Mouse (Mus musculus) lung, postnatal 36 days (tissue): Measurements from ENCODE around the gene Nceh1.

Experiments
- DNase-seq: peaks from one replicate; pipeline ENCODE4 v3.0.0; 2022; ENCODE audit warnings: mixed read lengths

The Nceh1 gene

GRCm38 (mm10) chr3:27191856-27192255 lies 9.1 kb downstream of the Nceh1 start:
- peak; percentile 61 for DNase-seq

- DNase-seq = peak; percentile 72
These were observed 11.1 kb downstream of the Nceh1 start for GRCm38 (mm10) chr3:27193844-27194317.

GRCm38 (mm10) chr3:27195153-27195552 lies 12.4 kb downstream of the Nceh1 start:
- peak; percentile 40 for DNase-seq

GRCm38 (mm10) chr3:27195573-27196227 lies 12.9 kb downstream of the Nceh1 start:
- no peak for DNase-seq

- no peak for DNase-seq
These were observed 13.8 kb downstream of the Nceh1 start for GRCm38 (mm10) chr3:27196529-27196928.

GRCm38 (mm10) chr3:27197816-27198215 lies 15.1 kb downstream of the Nceh1 start:
- DNase-seq = no peak

GRCm38 (mm10) chr3:27199120-27199519 lies 16.4 kb downstream of the Nceh1 start:
- no peak for DNase-seq

- no peak for DNase-seq
These were observed 19.1 kb downstream of the Nceh1 start for GRCm38 (mm10) chr3:27201728-27202411.

- DNase-seq = no peak
These were observed 22.3 kb downstream of the Nceh1 start for GRCm38 (mm10) chr3:27205068-27205467.

GRCm38 (mm10) chr3:27205514-27206220 lies 22.9 kb downstream of the Nceh1 start:
- no peak for DNase-seq

- DNase-seq = no peak
These were observed 23.4 kb downstream of the Nceh1 start for GRCm38 (mm10) chr3:27206221-27206560.

GRCm38 (mm10) chr3:27206577-27206976 lies 23.8 kb downstream of the Nceh1 start:
- DNase-seq = no peak

- peak; percentile 47 for DNase-seq
These were observed 26.9 kb downstream of the Nceh1 start for GRCm38 (mm10) chr3:27209707-27210106.

- DNase-seq = peak; percentile 38
These were observed 27.5 kb downstream of the Nceh1 start for GRCm38 (mm10) chr3:27210271-27210670.

- no peak for DNase-seq
These were observed 31.5 kb downstream of the Nceh1 start for GRCm38 (mm10) chr3:27214016-27214816.

GRCm38 (mm10) chr3:27217331-27217730 lies 34.6 kb downstream of the Nceh1 start:
- DNase-seq = no peak

GRCm38 (mm10) chr3:27218604-27219003 lies 35.8 kb downstream of the Nceh1 start:
- peak; percentile 50 for DNase-seq

GRCm38 (mm10) chr3:27222052-27222451 lies 39.3 kb downstream of the Nceh1 start:
- DNase-seq = no peak

GRCm38 (mm10) chr3:27222488-27222887 lies 39.7 kb downstream of the Nceh1 start:
- no peak for DNase-seq

GRCm38 (mm10) chr3:27227629-27228453 lies 45.1 kb downstream of the Nceh1 start:
- DNase-seq = no peak

- DNase-seq = peak; percentile 79
These were observed 46.0 kb downstream of the Nceh1 start for GRCm38 (mm10) chr3:27228530-27229309.
